Mouse (Mus musculus) lung, postnatal 10 days (tissue): ENCODE measurements at regions not wholly inside any gene's neighbourhood (a gene's known extent, or its start where the extent isn't known, plus 50 kb on each side); places are given as distances from the start of the nearest gene placed in this dataset.
A peak's percentile ranks its signal among the peaks of the same experiment; 100 is the strongest.

Source experiments
- DNase-seq: peaks from one replicate; pipeline ENCODE4 v3.0.0; 2021

- peak; percentile 61 for DNase-seq
Observed at GRCm38 (mm10) chr10:111073851-111074430, 64.0 kb upstream of the Zdhhc17 start.

GRCm38 (mm10) chr10:111073262-111073661 lies 63.3 kb upstream of the Zdhhc17 start:
- DNase-seq: no peak

- no peak for DNase-seq
Observed at GRCm38 (mm10) chr10:111072554-111072909, 62.6 kb upstream of the Zdhhc17 start.

GRCm38 (mm10) chr10:111071805-111072553 lies 62.0 kb upstream of the Zdhhc17 start:
- DNase-seq: peak; percentile 35

- no peak for DNase-seq
Observed at GRCm38 (mm10) chr10:111066146-111066545, 56.2 kb upstream of the Zdhhc17 start.

GRCm38 (mm10) chr10:111060626-111061025 lies 50.7 kb upstream of the Zdhhc17 start:
- peak; percentile 9 for DNase-seq
